Mouse (Mus musculus) kidney, postnatal 4 days (tissue): ENCODE measurements at regions not wholly inside any gene's neighbourhood (a gene's known extent, or its start where the extent isn't known, plus 50 kb on each side); places are given as distances from the start of the nearest gene placed in this dataset.
A peak's percentile ranks its signal among the peaks of the same experiment; 100 is the strongest.

Experiments used
- DNase-seq, 2 experiments: peaks; one replicate each; pipeline ENCODE4 v3.0.0; 2021; ENCODE audit warnings: mixed read lengths in 2 of 2

DNA sequence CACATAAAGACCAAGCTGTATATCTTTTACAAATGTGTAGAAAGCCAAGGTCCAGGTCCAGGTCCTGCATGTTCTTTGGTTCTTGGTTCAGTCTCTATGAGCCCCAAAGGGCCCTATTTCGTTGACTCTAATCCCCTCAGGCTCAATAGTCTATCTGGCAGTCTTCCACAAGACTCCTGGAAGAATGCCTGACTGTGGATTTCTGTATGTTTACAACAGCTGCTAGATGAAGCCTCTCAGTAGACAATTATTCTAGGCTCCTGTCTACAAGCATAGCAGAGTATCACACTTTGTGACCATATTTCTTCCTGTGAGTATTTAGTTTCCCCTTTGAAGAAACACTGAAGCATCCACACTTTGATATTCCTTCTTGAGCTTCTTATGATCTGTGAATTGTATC, 374.6 kb upstream of the Slit2 start:
- peak; percentile 17 to 28 for DNase-seq
